Mouse (Mus musculus): ENCODE data around the gene Arid5a.

DNA sequence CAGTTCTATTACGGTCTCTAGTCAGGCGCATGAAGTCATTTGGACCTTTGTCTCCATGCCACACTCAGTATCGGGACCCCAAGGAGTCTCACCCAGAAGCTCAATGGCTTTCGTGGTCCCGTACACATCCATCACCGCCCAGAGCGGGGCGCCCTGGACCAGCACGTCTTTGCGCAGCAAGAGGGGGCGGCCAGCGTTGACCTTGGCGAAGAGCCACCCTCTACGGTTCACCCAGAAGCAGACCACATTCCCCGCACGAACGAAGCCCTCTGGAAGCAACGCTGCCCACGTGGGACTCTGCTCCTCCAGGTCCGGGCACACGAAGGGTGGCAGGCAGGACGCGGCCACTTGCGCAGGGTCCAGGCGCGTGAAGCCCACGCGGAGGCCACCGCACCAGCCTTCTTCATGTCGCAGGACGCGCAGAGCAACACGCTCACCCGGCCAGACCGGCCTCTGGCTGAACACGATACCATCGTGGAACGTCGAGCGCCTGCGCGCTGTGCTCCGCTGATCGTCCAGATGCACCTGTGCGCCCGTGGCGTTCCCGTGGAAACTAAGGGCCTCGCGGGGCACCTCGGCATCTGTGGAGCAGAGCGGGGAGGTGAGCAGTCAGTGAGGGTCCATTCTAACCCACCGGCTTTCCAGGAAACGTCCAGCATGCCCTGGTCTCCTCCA is 38.3 kb upstream of the Arid5a start:
- TF ChIP-seq CTCF (IDR thresholded peaks at IDR 0.05; ENCODE audit: extremely low read depth, insufficient read depth, low read length), result no peak
- no peak for TF ChIP-seq POLR2A (IDR thresholded peaks at IDR 0.05; ENCODE audit: extremely low read depth, insufficient read depth, low read length)

All from cortical plate, adult 2 months (tissue).